Mouse (Mus musculus) small intestine, adult 2 months (tissue): Measurements from ENCODE around the gene Wdr54. TPM values are rescaled to one million over a fixed set of nuclear protein-coding genes. Genes with fewer than 3 reads are reported as not detected.
A peak's percentile ranks its signal among the peaks of the same experiment; 100 is the strongest.

Experiments used
- H3K27ac ChIP-seq: fragments of 200-500 bp; 2 replicates; pipeline ENCODE4 v1.5.1; 2012; ENCODE audit warnings: low read depth, low read length, control low read depth, inconsistent platforms; ENCODE audit not compliant: insufficient read depth
- H3K27me3 ChIP-seq: fragments of 200-500 bp; 2 replicates; pipeline ENCODE4 v1.6.1; 2012; ENCODE audit warnings: mild to moderate bottlenecking, moderate library complexity, low read length, inconsistent platforms; ENCODE audit not compliant: control insufficient read depth, insufficient read depth
- H3K36me3 ChIP-seq: fragments of 200-500 bp; 2 replicates; pipeline ENCODE4 v1.6.1; 2012; ENCODE audit warnings: mild to moderate bottlenecking, low read length, control low read depth, inconsistent platforms; ENCODE audit not compliant: control insufficient read depth, insufficient read depth
- H3K4me1 ChIP-seq: fragments of 200-500 bp; 2 replicates; pipeline ENCODE4 v1.6.1; 2012; ENCODE audit warnings: low read length, inconsistent platforms, mixed read lengths; ENCODE audit not compliant: control insufficient read depth, insufficient read depth, insufficient read length
- H3K4me3 ChIP-seq: fragments of 200-500 bp; 2 replicates; pipeline ENCODE4 v1.5.1; 2012; ENCODE audit warnings: low read depth, mild to moderate bottlenecking, control low read depth, inconsistent platforms, low read length, moderate library complexity
- CTCF ChIP-seq: fragments of 200-500 bp; IDR thresholded peaks from 2 replicates; pipeline ENCODE4 v1.5.1; 2012; ENCODE audit warnings: low read depth, mild to moderate bottlenecking, control low read depth, inconsistent platforms, low read length, moderate library complexity, mixed read lengths; ENCODE audit not compliant: insufficient replicate concordance, insufficient read length; ENCODE audit errors: extremely low read depth
- POLR2A ChIP-seq: fragments of 200-500 bp; IDR thresholded peaks from 2 replicates; pipeline ENCODE4 v1.6.1; 2012; ENCODE audit warnings: low read depth, mild to moderate bottlenecking, control low read depth, inconsistent platforms, low read length, moderate library complexity
- WGBS: fragments of 180-500 bp; shearing (Covaris S2); methylation state at CpG from one replicate; pipeline ENCODE4 v1.1.7; 2018; 5-methylcytosine and 5-hydroxymethylcytosine counted together
- polyA plus RNA-seq: library from polyadenylated mRNA; depleted of rRNA; stranded (reverse); fragments of >200 nt; gene quantifications from 2 replicates; pipeline ENCODE4 v1.2.3, GENCODE M21; 2012; rRNA removed

The Wdr54 gene
- 0.90 and 1.3 TPM in 2 replicates for polyA plus RNA-seq

- H3K4me3 ChIP-seq, result peak within 1 kb of the TSS; percentile 69
- WGBS, result 1% methylated on average over 32 of the region's 32 CpGs
- H3K36me3 ChIP-seq, result peaks cover under 1% of the 10 kb centered on the region; the same call in 1 of the 2 replicates
- H3K27me3 ChIP-seq, result no peaks in the 10 kb centered on the region
- H3K27ac ChIP-seq, result no peak within 1 kb of the TSS
- no peak for TF ChIP-seq POLR2A
- no peak for TF ChIP-seq CTCF
- peaks cover 9% of the 10 kb centered on the region; the same call in 1 of the 2 replicates for H3K4me1 ChIP-seq
Observed at GRCm38 (mm10) chr6:83156259-83156684, at the start of gene Wdr54, which contains the start of gene 1700003E16Rik. Gene Wdr54 (minus strand): TSS chr6:83156397. Gene 1700003E16Rik (plus strand): TSS chr6:83156404.

- Histone ChIP-seq H3K27me3 (no peaks in the 10 kb centered on the region), H3K4me3 (no peak overlapping the region), H3K4me1 (peaks cover 11% of the 10 kb centered on the region; the same call in 1 of the 2 replicates), H3K27ac (no peak overlapping the region), H3K36me3 (no peaks in the 10 kb centered on the region)
- TF ChIP-seq CTCF (no peak), POLR2A (no peak)
- WGBS, result 81% methylated on average over 3 of the region's 3 CpGs
Observed at GRCm38 (mm10) chr6:83205851-83206250, 49.7 kb upstream of the Wdr54 start.

GRCm38 (mm10) chr6:83203320-83203719 is 47.1 kb upstream of the Wdr54 start:
- peaks cover 3% of the 10 kb centered on the region; the same call in 1 of the 2 replicates for H3K4me1 ChIP-seq
- TF ChIP-seq CTCF, result no peak
- no peak for TF ChIP-seq POLR2A
- no peaks in the 10 kb centered on the region for H3K27me3 ChIP-seq
- WGBS, result 85% methylated on average over 4 of the region's 4 CpGs
- peaks cover 17% of the 10 kb centered on the region for H3K36me3 ChIP-seq
- H3K4me3 ChIP-seq, result no peak overlapping the region
- H3K27ac ChIP-seq, result no peak overlapping the region

- Histone ChIP-seq H3K27ac (no peak overlapping the region), H3K4me1 (no peaks in the 10 kb centered on the region), H3K27me3 (no peaks in the 10 kb centered on the region), H3K36me3 (peaks cover 74% of the 10 kb centered on the region), H3K4me3 (no peak overlapping the region)
- TF ChIP-seq POLR2A (no peak), CTCF (no peak)
- WGBS, result 72% methylated on average over 15 of the region's 15 CpGs
Observed at GRCm38 (mm10) chr6:83197345-83198004, 41.3 kb upstream of the Wdr54 start.

GRCm38 (mm10) chr6:83193571-83193970 is 37.4 kb upstream of the Wdr54 start:
- Histone ChIP-seq H3K27me3 (no peaks in the 10 kb centered on the region), H3K27ac (no peak overlapping the region), H3K36me3 (peaks cover 96% of the 10 kb centered on the region), H3K4me1 (no peaks in the 10 kb centered on the region), H3K4me3 (no peak overlapping the region)
- no peak for TF ChIP-seq POLR2A
- TF ChIP-seq CTCF, result no peak
- 88% methylated on average over 7 of the region's 7 CpGs for WGBS

- WGBS, result 98% methylated on average over 2 of the region's 2 CpGs
- TF ChIP-seq POLR2A (no peak), CTCF (no peak)
- Histone ChIP-seq H3K27me3 (no peaks in the 10 kb centered on the region), H3K4me3 (no peak overlapping the region), H3K27ac (no peak overlapping the region), H3K36me3 (peaks cover 59% of the 10 kb centered on the region), H3K4me1 (no peaks in the 10 kb centered on the region; the same call in 1 of the 2 replicates)
Observed at GRCm38 (mm10) chr6:83186946-83187345, 30.7 kb upstream of the Wdr54 start.
